Mouse (Mus musculus): ENCODE data around the gene Ube2z.
"Not testable (repeated sequence)": the region's sequence is repeated elsewhere in the genome, so short reads cannot be mapped to it uniquely, and the experiment has no call there.

GRCm38 (mm10) chr11:96110950-96111349 lies 45.8 kb upstream of the Ube2z start:
- TF ChIP-seq CTCF (IDR thresholded peaks at IDR 0.05; ENCODE audit: low read depth), result peak; percentile 49
- not testable (repeated sequence) for TF ChIP-seq EP300 (IDR thresholded peaks at IDR 0.05; ENCODE audit: low read depth)

Data from liver, embryonic 14.5 days (tissue).